Mouse (Mus musculus) neural tube, embryonic 11.5 days (tissue): ENCODE data around the gene Cd164l2. TPM values are rescaled to one million over a fixed set of nuclear protein-coding genes. Genes with fewer than 3 reads are reported as not detected.

Source experiments
- ATAC-seq: fragments of 200-750 bp; cut with Nextera tagmentation; 2 replicates; pipeline ENCODE4 v1.8.0; 2017; ENCODE audit warnings: moderate number of reproducible peaks, mild to moderate bottlenecking, moderate TSS enrichment, moderate library complexity; ENCODE audit not compliant: insufficient read depth, low FRiP score, low TSS enrichment
- DNase-seq: peaks from one replicate; pipeline ENCODE4 v3.0.0-alpha.2; 2015; ENCODE audit warnings: low spot score
- H3K27ac ChIP-seq: fragments of 300-500 bp; sonication (generic); 2 replicates; pipeline ENCODE4 v1.5.1; 2014; ENCODE audit warnings: low read depth, mild to moderate bottlenecking, low read length
- H3K27me3 ChIP-seq: fragments of 300-500 bp; sonication (generic); 2 replicates; pipeline ENCODE4 v1.6.1; 2014; ENCODE audit warnings: mild to moderate bottlenecking, low read length, mixed read lengths; ENCODE audit not compliant: control insufficient read depth, insufficient read depth
- H3K36me3 ChIP-seq: fragments of 300-500 bp; sonication (generic); 2 replicates; pipeline ENCODE4 v1.6.1; 2014; ENCODE audit warnings: mild to moderate bottlenecking, low read length, moderate library complexity, mixed read lengths; ENCODE audit not compliant: control insufficient read depth, insufficient read depth
- H3K4me1 ChIP-seq: fragments of 300-500 bp; sonication (generic); 2 replicates; pipeline ENCODE4 v1.6.1; 2014; ENCODE audit warnings: low read length, mixed read lengths; ENCODE audit not compliant: control insufficient read depth, insufficient read depth
- H3K4me2 ChIP-seq: fragments of 300-500 bp; sonication (generic); 2 replicates; pipeline ENCODE4 v1.6.1; 2014; ENCODE audit warnings: low read depth, mild to moderate bottlenecking, moderate library complexity
- H3K4me3 ChIP-seq: fragments of 300-500 bp; sonication (generic); 2 replicates; pipeline ENCODE4 v1.5.1; 2014; ENCODE audit warnings: low read depth, low read length
- H3K9ac ChIP-seq: fragments of 300-500 bp; sonication (generic); 2 replicates; pipeline ENCODE4 v1.6.1; 2014; ENCODE audit warnings: mild to moderate bottlenecking, low read length
- H3K9me3 ChIP-seq: fragments of 300-500 bp; sonication (generic); 2 replicates; pipeline ENCODE4 v1.6.1; 2016; ENCODE audit warnings: low read length; ENCODE audit not compliant: control insufficient read depth
- WGBS: fragments of 180-500 bp; shearing (Covaris S2); extraction: QIAGEN DNeasy Blood & Tissue Kit; methylation state at CpG from one replicate; pipeline ENCODE4 v1.1.7; 2014; 5-methylcytosine and 5-hydroxymethylcytosine counted together
- polyA plus RNA-seq: library from polyadenylated mRNA; unstranded; fragments of >200 nt; fragmentation: Nextera tagmentation; extraction: Ambion mirVana; gene quantifications from 2 replicates; pipeline ENCODE4 v1.2.1, GENCODE M21; 2014

Gene Cd164l2
- polyA plus RNA-seq, 1 experiment from 2014 or later, result 0.32 TPM

GRCm38 (mm10) chr4:133175274-133175673 is 36.7 kb upstream of the Cd164l2 start:
- no peaks in the 10 kb centered on the region; the same call in 1 of the 2 replicates for H3K36me3 ChIP-seq
- WGBS, result 83% methylated on average over 7 of the region's 7 CpGs
- no peak overlapping the region for H3K4me3 ChIP-seq
- no peak overlapping the region for H3K27ac ChIP-seq
- H3K9ac ChIP-seq, result no peak overlapping the region
- ATAC-seq (no peak), DNase-seq (no peak)
- no peaks in the 10 kb centered on the region for H3K9me3 ChIP-seq
- peaks cover 11% of the 10 kb centered on the region; the same call in 1 of the 2 replicates for H3K4me1 ChIP-seq
- no peaks in the 10 kb centered on the region for H3K27me3 ChIP-seq
- no peak overlapping the region for H3K4me2 ChIP-seq

GRCm38 (mm10) chr4:133175998-133176760 is 35.8 kb upstream of the Cd164l2 start:
- no peak overlapping the region for H3K4me2 ChIP-seq
- H3K9me3 ChIP-seq, result no peaks in the 10 kb centered on the region
- 70% methylated on average over 14 of the region's 14 CpGs for WGBS
- no peaks in the 10 kb centered on the region; the same call in 1 of the 2 replicates for H3K36me3 ChIP-seq
- H3K4me3 ChIP-seq, result no peak overlapping the region
- no peak overlapping the region for H3K27ac ChIP-seq
- no peak overlapping the region for H3K9ac ChIP-seq
- DNase-seq, result no peak
- H3K27me3 ChIP-seq, result no peaks in the 10 kb centered on the region
- ATAC-seq, result no peak
- H3K4me1 ChIP-seq, result peaks cover 11% of the 10 kb centered on the region; the same call in 1 of the 2 replicates

GRCm38 (mm10) chr4:133176761-133177403 is 35.0 kb upstream of the Cd164l2 start:
- ATAC-seq (no peak), DNase-seq (no peak)
- Histone ChIP-seq H3K4me2 (no peak overlapping the region), H3K27ac (0 out of 2 replicates have a peak overlapping the region, but pooled peaks have one; percentile 23), H3K4me1 (peaks cover 11% of the 10 kb centered on the region; the same call in 1 of the 2 replicates), H3K9me3 (no peaks in the 10 kb centered on the region), H3K9ac (no peak overlapping the region), H3K4me3 (no peak overlapping the region), H3K27me3 (no peaks in the 10 kb centered on the region), H3K36me3 (no peaks in the 10 kb centered on the region; the same call in 1 of the 2 replicates)
- 79% methylated on average over 18 of the region's 18 CpGs for WGBS

- ATAC-seq, result no peak
- Histone ChIP-seq H3K36me3 (no peaks in the 10 kb centered on the region; the same call in 1 of the 2 replicates), H3K4me2 (no peak overlapping the region), H3K4me1 (peaks cover 13% of the 10 kb centered on the region; the same call in 1 of the 2 replicates), H3K4me3 (no peak overlapping the region), H3K9me3 (no peaks in the 10 kb centered on the region), H3K27ac (no peak overlapping the region), H3K9ac (no peak overlapping the region), H3K27me3 (no peaks in the 10 kb centered on the region)
- no peak for DNase-seq
- WGBS, result 92% methylated on average over 5 of the region's 5 CpGs
These were observed 33.6 kb upstream of the Cd164l2 start for GRCm38 (mm10) chr4:133178305-133178704.

- Histone ChIP-seq H3K27ac (no peak overlapping the region), H3K4me2 (no peak overlapping the region), H3K9me3 (no peaks in the 10 kb centered on the region), H3K27me3 (no peaks in the 10 kb centered on the region), H3K9ac (no peak overlapping the region), H3K4me3 (no peak overlapping the region), H3K36me3 (no peaks in the 10 kb centered on the region; the same call in 1 of the 2 replicates), H3K4me1 (peaks cover 17% of the 10 kb centered on the region; the same call in 1 of the 2 replicates)
- DNase-seq (no peak), ATAC-seq (no peak)
- WGBS, result 92% methylated on average over 7 of the region's 7 CpGs
These were observed 32.7 kb upstream of the Cd164l2 start for GRCm38 (mm10) chr4:133179258-133179657.

GRCm38 (mm10) chr4:133182439-133183033 is 29.4 kb upstream of the Cd164l2 start:
- H3K36me3 ChIP-seq, result peaks cover under 1% of the 10 kb centered on the region
- DNase-seq (no peak), ATAC-seq (no peak)
- no peak overlapping the region for H3K9ac ChIP-seq
- H3K9me3 ChIP-seq, result no peaks in the 10 kb centered on the region
- H3K4me1 ChIP-seq, result peaks cover 7% of the 10 kb centered on the region; the same call in 1 of the 2 replicates
- 94% methylated on average over 8 of the region's 8 CpGs for WGBS
- no peak overlapping the region for H3K27ac ChIP-seq
- H3K4me2 ChIP-seq, result no peak overlapping the region
- H3K4me3 ChIP-seq, result no peak overlapping the region
- H3K27me3 ChIP-seq, result no peaks in the 10 kb centered on the region

- ATAC-seq, result no peak
- H3K4me1 ChIP-seq, result peaks cover 6% of the 10 kb centered on the region; the same call in 1 of the 2 replicates
- WGBS, result 43% methylated on average over 14 of the region's 14 CpGs
- peaks cover 2% of the 10 kb centered on the region for H3K36me3 ChIP-seq
- DNase-seq, result no peak
- H3K27ac ChIP-seq, result no peak overlapping the region
- H3K9me3 ChIP-seq, result no peaks in the 10 kb centered on the region
- H3K4me3 ChIP-seq, result no peak overlapping the region
- no peaks in the 10 kb centered on the region for H3K27me3 ChIP-seq
- H3K4me2 ChIP-seq, result no peak overlapping the region
- no peak overlapping the region for H3K9ac ChIP-seq
These were observed 27.7 kb upstream of the Cd164l2 start for GRCm38 (mm10) chr4:133184031-133184897.
